Mouse (Mus musculus): Measurements from ENCODE around the gene Ptgfrn.

DNA sequence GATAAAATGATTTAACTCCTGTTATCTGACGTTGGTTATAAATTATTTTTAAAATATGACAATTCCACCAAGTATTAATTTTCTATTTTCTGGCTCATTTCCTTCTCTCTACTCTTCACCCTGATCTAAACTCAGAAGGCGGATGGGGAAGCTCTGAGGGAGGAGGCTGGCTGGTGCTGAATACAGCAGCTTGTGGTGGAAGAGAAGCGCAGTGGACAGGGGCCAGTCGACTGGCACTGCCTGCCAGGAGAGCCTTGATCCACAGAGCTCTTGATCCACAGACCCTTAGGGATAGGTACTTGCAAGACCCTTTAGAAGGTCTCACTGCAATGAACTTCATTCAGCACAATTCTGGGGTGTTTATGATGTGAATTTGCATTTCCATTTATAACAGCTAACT lies 29.2 kb downstream of the Ptgfrn start:
- TF ChIP-seq POLR2A (IDR thresholded peaks at IDR 0.05; ENCODE audit: insufficient read length, low read depth) (no peak), MYOG (IDR thresholded peaks at IDR 0.05; ENCODE audit: control insufficient read depth in 1 of 3, insufficient read depth in 1 of 3, insufficient read length in 2 of 3, low read depth in 2 of 3) (no peak), TCF12 (IDR thresholded peaks at IDR 0.05; ENCODE audit: insufficient read depth, poor library complexity, severe bottlenecking) (no peak), MAX (IDR thresholded peaks at IDR 0.05; ENCODE audit: low read depth) (no peak), POLR2AphosphoS2 (IDR thresholded peaks at IDR 0.05; ENCODE audit: insufficient read length, low read depth) (no peak), E2F4 (IDR thresholded peaks at IDR 0.05; ENCODE audit: insufficient read depth) (no peak), CEBPB (IDR thresholded peaks at IDR 0.05; ENCODE audit: insufficient read depth, poor library complexity, severe bottlenecking) (no peak)

Data from myocyte (in vitro differentiated cells).